In genomic region chr5:91974002-91974401, GRCm38 (mm10) we compare ENCODE assay signal across 18 mouse cellular contexts. TPM values are rescaled to one million over a fixed set of nuclear protein-coding genes. Genes with fewer than 3 reads are reported as not detected.
"Had no signal": no experiment of that assay in that cellular context is flagged by ENCODE, and none has a peak within 500 bp of the region (broad histone marks: within the 10 kb centered on the region; RNA-seq: fewer than 3 reads in every experiment).

No protein-coding gene starts in this region.

- H3K9me3 ChIP-seq: kidney, embryonic 15.5 days; limb, embryonic 15.5 days; liver, embryonic 12.5 days; lung, embryonic 15.5 days; midbrain, embryonic 13.5 days; stomach, embryonic 15.5 days had no signal

- DNase-seq: kidney, postnatal 14 days; lung, postnatal 14 days; right cerebral cortex, postnatal 14 days; thymus, adult 2 months; thymus, postnatal 25 days had no signal

- ATAC-seq: liver, embryonic 12.5 days; midbrain, embryonic 13.5 days had no signal

- H3K36me3 ChIP-seq: kidney, embryonic 15.5 days; limb, embryonic 15.5 days; lung, embryonic 15.5 days; midbrain, embryonic 13.5 days; stomach, embryonic 15.5 days had no signal

- H3K4me1 ChIP-seq: kidney, embryonic 15.5 days; limb, embryonic 15.5 days; liver, embryonic 12.5 days; lung, embryonic 15.5 days; midbrain, embryonic 13.5 days; stomach, embryonic 15.5 days had no signal

- H3K27ac ChIP-seq: kidney, embryonic 15.5 days; left cerebral cortex, adult 2 months; limb, embryonic 15.5 days; liver, embryonic 12.5 days; lung, embryonic 15.5 days; macrophage; midbrain, embryonic 13.5 days; stomach, embryonic 15.5 days had no signal

- H3K27me3 ChIP-seq: kidney, embryonic 15.5 days; limb, embryonic 15.5 days; liver, embryonic 12.5 days; lung, embryonic 15.5 days; midbrain, embryonic 13.5 days; stomach, embryonic 15.5 days had no signal

- H3K4me3 ChIP-seq: kidney, embryonic 15.5 days; left cerebral cortex, adult 2 months; limb, embryonic 15.5 days; liver, embryonic 12.5 days; lung, embryonic 15.5 days; midbrain, embryonic 13.5 days; stomach, embryonic 15.5 days had no signal

RNA-seq across cellular contexts. Expression of gene Odaph, which starts 13.3 kb away (rescaled TPM):
- total RNA-seq: layer of hippocampus, adult 8-10 months; layer of hippocampus, postnatal 25 days; left cerebral cortex, adult 2 months; left cerebral cortex, postnatal 25 days had no signal
- polyA plus RNA-seq: kidney, embryonic 15.5 days; limb, embryonic 11.5 days; liver, embryonic 12.5 days; liver, embryonic 16.5 days; lung, embryonic 15.5 days; macrophage; midbrain, embryonic 13.5 days; thymus, adult 2 months had no signal
